Mouse (Mus musculus) heart, adult 2 months (tissue): ENCODE data around the gene Gm20388.

Experiments
- CTCF ChIP-seq: fragments of 200-600 bp; IDR thresholded peaks from 2 replicates; pipeline ENCODE4 v1.8.1; 2022; ENCODE audit warnings: antibody characterized with exemption, mild to moderate bottlenecking, moderate library complexity
- POLR2A ChIP-seq: fragments of 200-500 bp; IDR thresholded peaks from 2 replicates; pipeline ENCODE4 v1.6.1; 2011; ENCODE audit warnings: mild to moderate bottlenecking, low read depth, low read length, control low read depth; ENCODE audit not compliant: insufficient read depth

GRCm38 (mm10) chr8:122691018-122691417 is 2780.4 kb downstream of the Gm20388 start:
- TF ChIP-seq CTCF (no peak), POLR2A (no peak)
